Mouse (Mus musculus): ENCODE measurements around the gene C130026I21Rik. TPM values are rescaled to one million over a fixed set of nuclear protein-coding genes. Genes with fewer than 3 reads are reported as not detected.
"Not testable (repeated sequence)": the region's sequence is repeated elsewhere in the genome, so short reads cannot be mapped to it uniquely, and the experiment has no call there.

Gene C130026I21Rik
- total RNA-seq, 1 experiment, result 2.9 TPM

- DNase-seq (ENCODE audit: low read depth, low spot score); in situ Hi-C loops (cut with MboI; ENCODE audit: low sequenced_read_pairs in 2 of 2, unreplicated experiment in 2 of 2); H3K4me1 ChIP-seq (ENCODE audit: control insufficient read depth in 2 of 2, insufficient read depth in 2 of 2, low read length in 2 of 2, poor library complexity in 1 of 2); H3K9ac ChIP-seq (ENCODE audit: insufficient read depth, low read depth, low read length, poor library complexity, severe bottlenecking); H3K4me3 ChIP-seq (ENCODE audit: insufficient read depth in 1 of 2, low read depth in 1 of 2, low read length in 2 of 2, poor library complexity in 1 of 2, severe bottlenecking in 1 of 2); H3K27ac ChIP-seq (ENCODE audit: insufficient read depth, low read depth, low read length, poor library complexity, severe bottlenecking); H3K36me3 ChIP-seq (ENCODE audit: control insufficient read depth, insufficient read depth, low read length, poor library complexity, severe bottlenecking); H3K9me3 ChIP-seq (ENCODE audit: control insufficient read depth, insufficient read depth, low read depth, low read length): not testable (repeated sequence)
Measured at GRCm38 (mm10) chr1:85193761-85194160, 76.6 kb downstream of the C130026I21Rik start.

DNA sequence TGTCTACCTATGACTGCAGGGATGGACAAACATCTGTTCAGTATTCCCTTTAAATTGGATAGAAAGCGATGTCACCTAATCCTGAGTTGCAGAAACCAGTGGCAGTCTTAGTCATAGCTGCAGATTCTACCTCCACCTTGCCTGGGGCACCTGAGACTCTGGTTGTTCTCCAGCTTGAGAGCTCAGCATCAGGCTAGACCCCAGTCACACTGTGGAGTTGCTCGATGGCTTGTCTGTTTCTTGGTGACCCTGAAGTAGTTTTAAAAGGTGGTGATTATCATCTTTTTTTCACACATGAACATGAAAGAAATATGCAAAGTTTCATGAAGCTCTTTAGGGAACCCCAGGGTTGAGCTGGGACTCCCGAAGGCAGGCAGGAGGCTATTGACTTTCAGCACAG, 88.4 kb downstream of the C130026I21Rik start:
- in situ Hi-C loops (cut with MboI; ENCODE audit: low sequenced_read_pairs in 2 of 2, unreplicated experiment in 2 of 2); H3K9ac ChIP-seq (ENCODE audit: insufficient read depth, low read depth, low read length, poor library complexity, severe bottlenecking); DNase-seq (ENCODE audit: low read depth, low spot score); H3K4me3 ChIP-seq (ENCODE audit: insufficient read depth in 1 of 2, low read depth in 1 of 2, low read length in 2 of 2, poor library complexity in 1 of 2, severe bottlenecking in 1 of 2); H3K27ac ChIP-seq (ENCODE audit: insufficient read depth, low read depth, low read length, poor library complexity, severe bottlenecking); H3K4me1 ChIP-seq (ENCODE audit: control insufficient read depth in 2 of 2, insufficient read depth in 2 of 2, low read length in 2 of 2, poor library complexity in 1 of 2); H3K9me3 ChIP-seq (ENCODE audit: control insufficient read depth, insufficient read depth, low read depth, low read length); H3K36me3 ChIP-seq (ENCODE audit: control insufficient read depth, insufficient read depth, low read length, poor library complexity, severe bottlenecking): not testable (repeated sequence)

- H3K9ac ChIP-seq (ENCODE audit: insufficient read depth, low read depth, low read length, poor library complexity, severe bottlenecking); in situ Hi-C loops (cut with MboI; ENCODE audit: low sequenced_read_pairs in 2 of 2, unreplicated experiment in 2 of 2); H3K4me3 ChIP-seq (ENCODE audit: insufficient read depth in 1 of 2, low read depth in 1 of 2, low read length in 2 of 2, poor library complexity in 1 of 2, severe bottlenecking in 1 of 2); H3K27ac ChIP-seq (ENCODE audit: insufficient read depth, low read depth, low read length, poor library complexity, severe bottlenecking); DNase-seq (ENCODE audit: low read depth, low spot score); H3K9me3 ChIP-seq (ENCODE audit: control insufficient read depth, insufficient read depth, low read depth, low read length); H3K36me3 ChIP-seq (ENCODE audit: control insufficient read depth, insufficient read depth, low read length, poor library complexity, severe bottlenecking); H3K4me1 ChIP-seq (ENCODE audit: control insufficient read depth in 2 of 2, insufficient read depth in 2 of 2, low read length in 2 of 2, poor library complexity in 1 of 2): not testable (repeated sequence)
Measured at GRCm38 (mm10) chr1:85178971-85179370, 91.4 kb downstream of the C130026I21Rik start.

- in situ Hi-C loops (cut with MboI; ENCODE audit: low sequenced_read_pairs in 2 of 2, unreplicated experiment in 2 of 2); DNase-seq (ENCODE audit: low read depth, low spot score); H3K9me3 ChIP-seq (ENCODE audit: control insufficient read depth, insufficient read depth, low read depth, low read length); H3K4me1 ChIP-seq (ENCODE audit: control insufficient read depth in 2 of 2, insufficient read depth in 2 of 2, low read length in 2 of 2, poor library complexity in 1 of 2); H3K27ac ChIP-seq (ENCODE audit: insufficient read depth, low read depth, low read length, poor library complexity, severe bottlenecking); H3K9ac ChIP-seq (ENCODE audit: insufficient read depth, low read depth, low read length, poor library complexity, severe bottlenecking); H3K36me3 ChIP-seq (ENCODE audit: control insufficient read depth, insufficient read depth, low read length, poor library complexity, severe bottlenecking); H3K4me3 ChIP-seq (ENCODE audit: insufficient read depth in 1 of 2, low read depth in 1 of 2, low read length in 2 of 2, poor library complexity in 1 of 2, severe bottlenecking in 1 of 2): not testable (repeated sequence)
Measured at GRCm38 (mm10) chr1:85162841-85163240, 107.5 kb downstream of the C130026I21Rik start.

DNA sequence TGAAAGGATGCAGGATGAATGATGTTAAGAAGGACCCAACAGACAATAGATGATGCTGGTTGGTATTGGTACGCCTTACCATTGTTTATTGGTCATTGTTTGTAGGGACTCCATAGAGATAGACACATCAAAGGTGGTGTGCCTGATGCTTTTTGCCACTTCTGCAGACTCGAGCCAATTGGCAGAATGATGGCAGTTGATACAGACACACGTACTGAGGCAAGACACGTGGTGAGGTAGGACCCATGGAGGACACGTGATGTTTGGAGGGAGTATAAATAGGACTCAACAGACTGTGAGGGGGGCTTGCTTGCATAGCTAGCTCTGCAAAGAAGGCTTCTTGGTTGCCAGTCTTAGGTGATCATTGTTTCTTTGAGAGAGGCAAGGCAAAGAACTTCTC, 115.2 kb downstream of the C130026I21Rik start:
- H3K27ac ChIP-seq (ENCODE audit: insufficient read depth, low read depth, low read length, poor library complexity, severe bottlenecking); H3K4me3 ChIP-seq (ENCODE audit: insufficient read depth in 1 of 2, low read depth in 1 of 2, low read length in 2 of 2, poor library complexity in 1 of 2, severe bottlenecking in 1 of 2); H3K9ac ChIP-seq (ENCODE audit: insufficient read depth, low read depth, low read length, poor library complexity, severe bottlenecking); DNase-seq (ENCODE audit: low read depth, low spot score); in situ Hi-C loops (cut with MboI; ENCODE audit: low sequenced_read_pairs in 2 of 2, unreplicated experiment in 2 of 2); H3K4me1 ChIP-seq (ENCODE audit: control insufficient read depth in 2 of 2, insufficient read depth in 2 of 2, low read length in 2 of 2, poor library complexity in 1 of 2); H3K9me3 ChIP-seq (ENCODE audit: control insufficient read depth, insufficient read depth, low read depth, low read length); H3K36me3 ChIP-seq (ENCODE audit: control insufficient read depth, insufficient read depth, low read length, poor library complexity, severe bottlenecking): not testable (repeated sequence)

GRCm38 (mm10) chr1:85133671-85134070, 136.7 kb downstream of the C130026I21Rik start:
- H3K9ac ChIP-seq (ENCODE audit: insufficient read depth, low read depth, low read length, poor library complexity, severe bottlenecking); H3K4me3 ChIP-seq (ENCODE audit: insufficient read depth in 1 of 2, low read depth in 1 of 2, low read length in 2 of 2, poor library complexity in 1 of 2, severe bottlenecking in 1 of 2); H3K4me1 ChIP-seq (ENCODE audit: control insufficient read depth in 2 of 2, insufficient read depth in 2 of 2, low read length in 2 of 2, poor library complexity in 1 of 2); H3K36me3 ChIP-seq (ENCODE audit: control insufficient read depth, insufficient read depth, low read length, poor library complexity, severe bottlenecking); H3K27ac ChIP-seq (ENCODE audit: insufficient read depth, low read depth, low read length, poor library complexity, severe bottlenecking); in situ Hi-C loops (cut with MboI; ENCODE audit: low sequenced_read_pairs in 2 of 2, unreplicated experiment in 2 of 2); H3K9me3 ChIP-seq (ENCODE audit: control insufficient read depth, insufficient read depth, low read depth, low read length); DNase-seq (ENCODE audit: low read depth, low spot score): not testable (repeated sequence)

GRCm38 (mm10) chr1:85121841-85122240, 148.5 kb downstream of the C130026I21Rik start:
- H3K4me1 ChIP-seq (ENCODE audit: control insufficient read depth in 2 of 2, insufficient read depth in 2 of 2, low read length in 2 of 2, poor library complexity in 1 of 2); H3K9me3 ChIP-seq (ENCODE audit: control insufficient read depth, insufficient read depth, low read depth, low read length); H3K36me3 ChIP-seq (ENCODE audit: control insufficient read depth, insufficient read depth, low read length, poor library complexity, severe bottlenecking); H3K4me3 ChIP-seq (ENCODE audit: insufficient read depth in 1 of 2, low read depth in 1 of 2, low read length in 2 of 2, poor library complexity in 1 of 2, severe bottlenecking in 1 of 2); H3K27ac ChIP-seq (ENCODE audit: insufficient read depth, low read depth, low read length, poor library complexity, severe bottlenecking); in situ Hi-C loops (cut with MboI; ENCODE audit: low sequenced_read_pairs in 2 of 2, unreplicated experiment in 2 of 2); DNase-seq (ENCODE audit: low read depth, low spot score); H3K9ac ChIP-seq (ENCODE audit: insufficient read depth, low read depth, low read length, poor library complexity, severe bottlenecking): not testable (repeated sequence)

DNA sequence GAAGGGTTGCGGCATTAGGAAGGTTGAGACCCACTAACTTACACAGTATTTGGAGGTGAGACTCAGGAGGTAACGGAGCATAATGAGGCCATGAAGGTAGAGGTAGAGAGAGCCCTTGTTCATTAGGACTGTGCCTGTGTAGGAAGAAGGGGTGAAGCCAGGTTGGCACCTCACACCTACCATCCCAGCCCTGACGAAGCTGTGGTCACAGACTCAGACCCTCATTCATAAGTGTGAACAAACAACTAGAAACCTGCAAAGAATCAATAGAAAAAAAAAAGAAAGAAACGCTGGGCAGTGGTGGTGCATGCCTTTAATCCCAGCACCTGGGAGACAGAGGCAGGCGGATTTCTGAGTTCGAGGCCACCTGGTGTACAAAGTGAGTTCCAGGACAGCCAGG, 152.0 kb downstream of the C130026I21Rik start:
- H3K4me1 ChIP-seq (ENCODE audit: control insufficient read depth in 2 of 2, insufficient read depth in 2 of 2, low read length in 2 of 2, poor library complexity in 1 of 2); H3K36me3 ChIP-seq (ENCODE audit: control insufficient read depth, insufficient read depth, low read length, poor library complexity, severe bottlenecking); H3K4me3 ChIP-seq (ENCODE audit: insufficient read depth in 1 of 2, low read depth in 1 of 2, low read length in 2 of 2, poor library complexity in 1 of 2, severe bottlenecking in 1 of 2); H3K27ac ChIP-seq (ENCODE audit: insufficient read depth, low read depth, low read length, poor library complexity, severe bottlenecking); H3K9me3 ChIP-seq (ENCODE audit: control insufficient read depth, insufficient read depth, low read depth, low read length); DNase-seq (ENCODE audit: low read depth, low spot score); in situ Hi-C loops (cut with MboI; ENCODE audit: low sequenced_read_pairs in 2 of 2, unreplicated experiment in 2 of 2); H3K9ac ChIP-seq (ENCODE audit: insufficient read depth, low read depth, low read length, poor library complexity, severe bottlenecking): not testable (repeated sequence)

- H3K9me3 ChIP-seq (ENCODE audit: control insufficient read depth, insufficient read depth, low read depth, low read length); H3K27ac ChIP-seq (ENCODE audit: insufficient read depth, low read depth, low read length, poor library complexity, severe bottlenecking); H3K4me1 ChIP-seq (ENCODE audit: control insufficient read depth in 2 of 2, insufficient read depth in 2 of 2, low read length in 2 of 2, poor library complexity in 1 of 2); DNase-seq (ENCODE audit: low read depth, low spot score); in situ Hi-C loops (cut with MboI; ENCODE audit: low sequenced_read_pairs in 2 of 2, unreplicated experiment in 2 of 2); H3K9ac ChIP-seq (ENCODE audit: insufficient read depth, low read depth, low read length, poor library complexity, severe bottlenecking); H3K4me3 ChIP-seq (ENCODE audit: insufficient read depth in 1 of 2, low read depth in 1 of 2, low read length in 2 of 2, poor library complexity in 1 of 2, severe bottlenecking in 1 of 2); H3K36me3 ChIP-seq (ENCODE audit: control insufficient read depth, insufficient read depth, low read length, poor library complexity, severe bottlenecking): not testable (repeated sequence)
Measured at GRCm38 (mm10) chr1:85117537-85117936, 152.8 kb downstream of the C130026I21Rik start.

All from ES-E14 (cell line).